Mouse (Mus musculus) neutrophil, adult 5-6 weeks (primary cell): ENCODE results near the gene Ranbp3. TPM values are rescaled to one million over a fixed set of nuclear protein-coding genes. Genes with fewer than 3 reads are reported as not detected.
A peak's percentile ranks its signal among the peaks of the same experiment; 100 is the strongest.

Experiments used
- ATAC-seq: fragments of 151-379, 151-347 bp; 2 replicates; pipeline ENCODE4 v1.8.0; 2017; ENCODE audit warnings: mild to moderate bottlenecking, moderate TSS enrichment; ENCODE audit not compliant: insufficient number of reproducible peaks, poor library complexity, low FRiP score, severe bottlenecking; ENCODE audit errors: extremely low read depth
- total RNA-seq: library from RNA; stranded (forward); fragments of 200-1000 nt; gene quantifications from 2 replicates; pipeline ENCODE4 v1.2.3, GENCODE M21; 2017

Ranbp3 gene
- total RNA-seq, 1 experiment from 2014 or later = 65.3 TPM

DNA sequence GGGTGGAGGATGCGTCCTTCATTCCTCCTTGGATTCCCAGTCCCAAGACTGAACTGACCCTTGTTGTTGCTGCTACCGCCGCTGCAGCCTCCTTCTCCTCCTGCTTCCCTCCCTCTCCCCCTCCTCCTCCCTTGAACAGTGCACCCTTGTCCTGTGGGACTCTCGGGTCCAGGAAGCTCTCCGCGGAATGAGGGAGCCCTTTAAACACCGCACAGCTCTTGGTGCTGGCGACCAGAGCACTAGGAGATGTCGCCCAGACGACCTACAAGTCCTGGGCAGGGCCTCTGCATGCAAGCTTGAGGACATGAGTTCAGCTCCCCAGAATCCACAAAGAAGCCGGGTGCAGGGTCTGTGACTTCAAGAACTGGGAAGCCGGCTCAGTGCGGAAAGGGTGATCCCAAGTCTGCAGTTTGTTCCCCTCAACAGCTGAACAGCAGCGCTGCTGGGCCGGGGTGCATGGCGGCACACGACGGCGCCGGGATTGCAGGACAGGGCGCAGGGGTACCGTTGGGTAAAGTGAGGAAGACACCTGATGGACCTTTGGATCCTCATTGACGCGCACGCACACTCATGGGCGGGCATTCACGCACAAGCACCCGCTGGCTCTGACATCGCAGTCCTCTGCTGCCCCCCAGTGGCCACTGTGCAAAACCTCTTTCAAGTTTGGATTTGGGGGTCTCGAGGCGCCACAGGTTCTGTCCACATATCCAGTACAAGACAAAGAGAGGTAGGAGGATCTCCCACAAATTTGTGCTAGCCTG lies 4.5 kb upstream of the Ranbp3 start:
- peak; percentile 53; the same call in 1 of the 2 replicates for ATAC-seq

DNA sequence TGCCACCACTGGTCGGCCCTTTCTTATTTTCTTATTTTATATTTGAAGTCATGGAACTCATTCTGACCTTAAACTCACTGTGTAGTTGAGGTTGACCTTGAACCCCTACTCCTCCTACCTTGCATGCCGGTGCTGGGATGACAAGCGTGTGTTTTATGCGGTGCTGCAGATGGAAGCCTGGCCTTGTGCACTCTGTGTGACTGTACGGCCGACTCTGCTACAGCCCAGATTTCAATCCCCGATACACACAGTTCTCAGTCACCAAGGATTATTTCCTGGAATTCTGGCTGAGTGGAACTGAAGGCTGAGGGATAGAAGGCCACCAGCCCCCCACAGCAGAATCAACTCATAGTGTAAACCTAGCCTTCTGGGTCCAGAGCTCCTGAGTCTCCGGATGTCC lies 3.3 kb upstream of the Ranbp3 start:
- ATAC-seq = no peak

DNA sequence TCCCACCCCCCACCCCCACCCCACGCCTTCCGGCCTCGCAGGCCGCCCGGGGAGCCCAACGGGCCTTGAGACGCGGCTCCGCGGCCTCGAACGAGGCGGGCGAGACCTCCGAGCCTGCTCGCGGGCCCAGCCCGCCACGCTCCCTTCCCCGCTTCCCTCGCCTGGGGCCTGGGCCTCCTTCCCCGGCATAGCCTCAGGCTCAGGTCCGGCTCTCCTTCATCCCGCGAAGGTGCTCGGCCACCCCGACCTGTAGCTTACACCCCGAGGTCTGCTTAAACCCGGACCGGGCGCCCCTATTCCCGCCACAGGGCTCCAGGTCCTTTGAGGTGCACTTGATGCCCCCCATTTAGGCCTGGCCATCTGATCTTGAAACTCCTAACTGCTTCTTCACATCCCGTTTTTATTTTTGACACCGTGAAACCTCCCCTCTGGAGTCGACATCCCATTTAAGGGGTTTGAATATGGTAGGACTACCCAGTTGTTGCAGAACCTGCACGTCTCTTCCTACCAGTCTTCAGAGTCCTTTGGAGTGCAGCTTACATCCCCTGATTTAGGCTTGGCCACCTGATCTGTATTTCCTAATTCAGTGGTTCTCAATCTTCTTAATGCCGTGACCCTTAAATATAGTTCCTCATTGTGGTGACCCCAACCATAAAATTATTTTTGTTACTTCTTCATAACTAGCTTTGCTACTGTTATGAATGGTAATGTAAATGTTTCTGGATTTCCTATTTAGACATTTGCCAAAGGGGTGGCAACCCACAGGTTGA lies 738 bp downstream of the Ranbp3 start:
- no peak for ATAC-seq

DNA sequence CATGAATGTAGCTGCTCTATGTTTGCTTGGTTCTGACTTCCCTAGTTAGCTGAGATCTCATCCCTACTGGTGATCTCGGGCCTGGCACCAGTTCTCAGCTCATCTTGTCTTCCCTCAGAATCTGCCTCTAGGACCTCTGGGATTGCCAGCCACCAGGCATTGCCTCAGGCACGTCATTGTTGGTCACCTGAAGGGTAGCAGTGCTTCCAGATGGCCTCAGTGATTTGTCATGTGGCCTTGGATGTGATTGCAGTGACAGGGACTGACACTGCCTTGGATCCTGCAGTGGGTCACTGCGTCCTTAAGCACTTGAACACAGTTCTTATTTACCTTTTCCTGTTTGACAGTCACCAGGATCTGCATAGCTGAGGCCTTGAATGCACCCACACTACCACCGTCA lies 8.7 kb downstream of the Ranbp3 start:
- no peak for ATAC-seq

DNA sequence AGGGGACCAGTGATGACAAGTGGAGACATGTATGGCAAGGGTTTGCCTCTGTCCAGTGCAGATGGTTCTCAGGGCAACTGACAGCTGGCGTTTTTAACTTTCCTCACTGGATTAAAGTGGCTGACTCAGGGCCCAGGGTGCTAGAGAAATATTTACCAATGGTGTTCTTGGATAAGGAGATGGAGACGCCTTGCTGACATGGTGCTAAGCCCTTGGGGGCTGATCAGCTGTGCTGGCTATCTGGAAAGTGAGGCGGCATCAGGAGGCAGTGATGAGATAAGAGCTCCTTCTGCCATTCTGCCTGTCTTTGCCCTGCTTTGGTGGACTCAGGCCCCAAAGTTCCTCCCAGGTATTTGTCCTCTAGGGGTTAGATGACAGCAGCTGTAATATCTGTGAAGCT lies 9.8 kb downstream of the Ranbp3 start:
- ATAC-seq = no peak

DNA sequence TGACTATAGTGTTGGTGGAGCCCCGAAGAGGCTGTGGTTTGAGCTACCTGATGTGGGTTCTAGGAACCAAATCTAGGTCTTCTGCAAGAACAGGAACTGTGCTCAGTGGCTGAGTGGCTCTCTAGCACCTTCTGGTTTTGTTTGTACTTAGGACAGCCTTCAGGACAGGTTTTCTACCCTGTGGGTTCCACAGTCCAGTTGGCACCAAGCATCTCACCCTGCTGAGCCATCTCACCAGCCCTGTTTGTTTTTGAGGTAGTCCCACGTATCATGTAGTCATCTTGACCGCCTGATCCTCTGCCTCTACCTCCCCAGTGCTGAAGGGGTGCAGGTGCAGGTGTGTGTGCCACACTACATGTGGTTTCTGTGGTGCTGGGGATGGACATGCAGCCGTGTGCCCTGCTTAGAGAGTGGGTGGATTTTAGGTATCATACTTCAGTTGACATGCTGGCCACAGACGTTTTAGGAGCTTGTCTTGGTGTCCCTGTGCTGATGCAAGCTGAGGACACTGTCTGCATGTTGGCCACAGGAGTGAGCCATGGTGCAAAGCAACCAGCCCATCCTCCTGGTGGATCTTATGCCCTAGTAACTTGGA lies 10.5 kb downstream of the Ranbp3 start:
- ATAC-seq = no peak

DNA sequence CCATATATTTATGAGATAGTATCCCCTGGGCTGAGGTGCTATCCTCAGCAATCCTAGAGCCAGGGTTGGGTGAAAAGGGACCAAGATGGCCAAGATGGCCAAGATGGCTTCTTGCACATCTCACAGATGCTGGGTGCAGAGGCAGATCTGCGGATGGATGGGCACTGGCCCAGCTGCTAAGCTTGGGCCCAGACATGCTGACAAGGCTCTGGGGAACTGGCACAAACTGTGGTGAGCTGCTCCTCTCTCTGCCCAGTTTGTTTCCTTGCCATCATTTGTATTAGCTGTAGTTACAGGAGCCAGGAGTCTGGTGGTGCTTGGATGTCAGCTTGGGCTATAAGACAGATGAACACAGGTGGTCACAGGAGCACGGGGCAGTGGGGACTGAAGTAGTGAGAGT lies 11.6 kb downstream of the Ranbp3 start:
- no peak for ATAC-seq

DNA sequence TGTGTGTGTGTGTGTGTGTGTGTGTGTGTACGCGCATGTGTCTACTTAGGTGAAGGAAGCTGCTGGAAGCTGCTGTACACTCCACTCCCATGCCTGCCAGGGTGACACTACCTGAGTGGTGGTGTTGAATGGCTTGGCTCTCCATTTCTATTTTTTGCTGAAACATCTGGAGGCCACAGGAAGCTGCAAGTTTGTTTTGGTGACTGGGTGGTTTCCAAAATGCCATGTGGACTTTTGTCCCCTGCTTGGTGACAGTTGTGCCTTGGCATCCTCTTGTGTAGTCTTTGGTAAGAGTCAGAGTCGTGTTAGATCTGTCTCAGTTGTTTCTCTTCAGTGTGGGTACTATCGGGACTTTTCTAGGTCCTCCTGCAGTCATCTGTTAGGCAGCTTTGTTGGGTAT lies 13.7 kb downstream of the Ranbp3 start:
- no peak for ATAC-seq

DNA sequence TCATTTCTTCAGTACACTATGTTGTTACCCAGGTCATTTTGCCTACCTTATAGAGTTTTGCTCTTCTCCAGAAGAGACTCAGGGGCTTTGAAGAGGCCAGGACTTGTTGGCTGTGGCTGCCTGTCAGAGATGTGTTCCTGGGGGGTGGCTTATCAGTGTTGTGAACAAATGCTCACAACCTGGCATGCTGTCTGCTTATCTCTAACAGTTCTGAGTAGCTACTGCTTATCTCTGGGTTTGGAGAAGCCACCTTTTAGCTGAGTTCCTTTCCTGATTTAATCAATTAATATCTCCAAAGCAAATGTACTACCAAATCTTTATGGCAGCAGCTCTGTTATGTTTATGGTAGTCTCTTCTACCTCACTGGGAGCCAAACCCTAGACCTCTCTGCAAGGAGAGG lies 15.0 kb downstream of the Ranbp3 start:
- no peak for ATAC-seq

DNA sequence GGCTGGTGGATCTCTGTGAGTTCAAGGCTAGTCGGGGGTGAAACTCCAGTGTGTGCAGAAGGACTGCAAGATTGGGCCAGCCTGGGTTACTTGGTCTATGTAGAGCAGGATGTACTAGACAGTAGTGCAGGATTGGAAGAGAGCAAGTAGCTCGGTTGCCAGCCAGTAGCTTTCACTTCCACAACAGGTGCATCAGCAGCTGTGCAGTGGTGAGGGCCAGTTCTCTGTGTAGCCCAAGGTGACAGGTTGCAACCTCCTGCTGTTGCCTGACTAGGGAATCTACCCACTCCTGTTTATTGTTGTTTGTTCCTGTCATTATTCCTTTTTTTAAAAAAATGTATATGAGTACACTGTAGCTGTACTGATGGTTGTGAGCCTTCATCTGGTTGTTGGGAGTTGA lies 15.6 kb downstream of the Ranbp3 start:
- ATAC-seq = no peak

DNA sequence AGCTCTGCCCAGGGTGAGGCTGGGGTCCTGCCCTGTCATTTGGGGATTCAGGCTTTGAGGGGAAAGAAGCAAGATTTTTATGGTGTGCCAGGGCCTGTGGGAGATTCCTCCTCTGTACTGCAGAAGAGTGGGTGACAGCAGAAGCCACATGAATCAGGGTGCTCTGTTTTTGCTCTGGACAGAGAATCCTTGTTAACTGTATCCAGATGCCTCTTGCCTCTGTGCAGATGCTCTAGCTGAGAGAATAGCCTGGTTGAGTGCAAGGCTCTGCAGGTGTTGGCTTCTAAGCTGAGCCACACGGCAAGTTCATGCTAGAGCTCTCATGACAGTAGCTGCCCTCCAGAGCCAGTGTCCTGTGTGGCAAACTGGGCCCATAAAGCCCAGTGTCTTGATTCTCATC lies 20.3 kb downstream of the Ranbp3 start:
- ATAC-seq = no peak

DNA sequence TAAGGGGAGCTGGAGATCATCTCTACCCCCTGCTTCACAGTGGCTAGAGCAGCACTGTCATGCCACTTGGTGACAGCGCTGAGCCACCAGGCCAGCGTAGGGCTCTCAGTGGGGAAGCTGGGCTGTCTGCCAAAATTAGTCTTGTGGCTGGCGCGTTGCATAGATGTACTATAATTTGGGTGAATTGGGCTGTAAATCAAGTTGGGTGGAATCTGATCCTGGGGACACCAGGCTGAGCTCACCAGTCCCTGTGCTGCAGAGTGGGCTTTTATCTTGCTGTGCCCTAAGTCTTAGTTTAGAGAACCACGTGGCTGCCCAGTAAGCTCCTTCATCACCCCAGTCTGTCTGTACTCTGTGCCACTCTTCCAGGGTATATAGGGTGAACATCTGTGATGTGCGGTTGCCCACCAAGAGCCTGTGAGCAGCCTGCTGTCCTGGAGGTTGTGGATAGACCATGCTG lies 20.8 kb downstream of the Ranbp3 start:
- no peak for ATAC-seq

DNA sequence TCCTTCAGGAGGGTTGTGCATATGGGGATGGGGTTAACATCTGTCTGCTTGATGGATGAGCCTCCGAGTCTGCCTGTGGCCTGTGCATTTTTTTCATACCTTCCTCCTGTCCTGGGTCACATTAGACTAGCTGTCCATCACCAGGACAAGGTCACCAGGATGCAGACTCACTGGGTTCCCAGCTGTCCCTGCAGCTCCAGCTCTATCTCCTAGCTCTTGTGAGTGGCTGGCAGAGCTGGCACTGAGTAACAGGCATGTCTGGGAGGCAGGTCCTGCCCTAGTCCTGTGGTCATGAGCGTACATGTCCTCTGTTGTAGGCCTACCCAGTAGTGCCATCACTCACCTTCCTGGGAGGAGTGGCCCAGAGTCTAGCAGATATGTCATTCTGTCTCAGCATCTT lies 27.4 kb downstream of the Ranbp3 start:
- ATAC-seq = no peak

DNA sequence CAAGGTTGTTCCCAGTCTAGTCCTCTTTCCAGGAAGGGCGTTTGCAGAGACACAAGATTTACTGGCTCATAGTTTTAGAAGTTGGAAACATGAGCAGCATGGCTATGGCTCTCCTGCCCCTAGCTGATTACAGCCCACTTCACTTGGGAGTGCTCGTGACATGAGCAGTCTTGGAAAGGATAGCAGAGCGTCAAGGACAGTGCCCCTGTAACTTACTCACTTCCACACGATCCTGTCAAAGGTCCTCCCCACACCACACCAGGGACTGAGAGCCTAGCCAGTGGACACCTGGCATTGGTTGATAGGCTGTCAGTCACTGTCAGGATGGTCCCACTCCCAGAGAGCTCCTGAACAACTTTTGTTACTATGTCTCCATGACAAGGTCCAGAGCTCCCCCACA lies 29.9 kb downstream of the Ranbp3 start:
- ATAC-seq = no peak

DNA sequence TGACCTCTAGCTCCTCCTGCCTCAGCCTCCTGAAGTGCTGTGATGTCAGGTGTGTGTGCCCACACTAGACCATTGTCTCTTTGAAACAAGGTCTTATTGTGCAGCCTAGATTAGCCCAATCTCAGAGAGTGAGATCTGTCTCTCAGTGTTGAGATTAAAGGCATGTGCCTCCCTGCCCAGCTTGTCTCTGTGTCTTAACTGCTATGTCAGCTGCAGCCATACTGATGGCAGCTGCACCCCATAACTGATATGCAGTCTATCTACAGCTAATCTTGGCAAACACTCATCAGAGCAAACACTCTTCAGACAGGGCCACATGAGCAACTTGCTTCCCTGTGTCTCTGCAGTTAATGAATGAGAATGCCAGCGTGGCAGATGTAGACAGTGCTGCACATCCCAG lies 33.4 kb downstream of the Ranbp3 start:
- no peak for ATAC-seq

DNA sequence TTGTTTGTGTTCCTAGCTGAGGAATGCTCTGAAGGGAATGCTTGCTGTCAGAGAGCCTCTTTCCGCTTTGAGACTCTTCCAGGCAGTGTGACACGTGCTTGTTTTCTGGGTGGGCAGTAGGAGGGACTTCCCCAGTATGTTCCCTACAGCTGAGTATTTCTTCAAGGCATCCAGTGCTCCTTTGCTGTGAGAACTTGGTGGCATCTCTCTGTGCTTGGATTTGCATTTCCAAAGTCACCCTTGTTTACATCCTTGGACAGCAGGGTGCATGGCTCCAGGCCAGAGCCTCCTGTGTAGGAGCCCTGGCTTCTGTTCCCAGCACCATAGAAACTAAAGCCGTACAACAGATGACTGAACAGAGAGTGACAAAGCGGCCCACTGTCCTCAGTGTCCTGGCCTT lies 35.6 kb downstream of the Ranbp3 start:
- ATAC-seq = no peak

DNA sequence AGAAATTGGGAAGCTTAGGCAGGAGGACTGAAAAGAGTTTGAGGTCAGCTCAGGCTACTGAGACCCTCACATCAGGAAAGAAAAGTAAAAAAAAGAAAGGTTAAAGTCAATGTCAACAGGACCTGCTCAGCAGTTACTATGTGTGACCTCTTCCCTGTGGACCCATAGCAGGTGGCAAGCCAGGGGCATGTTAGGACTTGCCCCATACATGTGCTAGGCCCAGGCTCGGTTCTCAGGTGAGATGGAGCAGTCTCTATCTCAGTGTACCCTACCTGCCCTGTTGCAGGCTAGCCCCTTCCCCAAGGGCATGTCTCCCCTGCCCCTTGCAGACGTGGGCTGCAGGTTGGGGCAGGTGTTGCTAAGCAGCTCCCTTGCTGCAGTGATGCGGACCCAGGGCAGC lies 36.6 kb downstream of the Ranbp3 start:
- ATAC-seq = no peak

DNA sequence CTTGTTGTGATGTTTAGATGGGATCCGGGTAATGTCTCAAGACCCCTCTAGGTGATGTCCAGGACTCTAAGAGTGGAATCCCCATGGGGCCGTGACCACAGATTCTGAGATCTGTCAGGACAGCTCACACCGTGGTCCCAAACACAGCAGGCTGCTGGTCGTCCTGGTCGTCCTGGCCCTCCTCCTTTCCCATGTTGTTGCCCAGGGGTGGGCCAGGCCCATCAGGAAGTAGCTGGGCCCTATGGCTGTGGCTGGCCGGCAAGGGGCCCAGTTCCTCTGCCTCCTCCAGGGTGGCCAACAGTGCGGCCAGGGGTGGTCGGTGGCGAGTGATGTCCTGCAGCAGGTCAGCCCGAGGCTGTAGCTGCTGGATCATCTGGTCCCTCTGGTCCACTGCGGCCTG lies 42.3 kb downstream of the Ranbp3 start:
- no peak for ATAC-seq

DNA sequence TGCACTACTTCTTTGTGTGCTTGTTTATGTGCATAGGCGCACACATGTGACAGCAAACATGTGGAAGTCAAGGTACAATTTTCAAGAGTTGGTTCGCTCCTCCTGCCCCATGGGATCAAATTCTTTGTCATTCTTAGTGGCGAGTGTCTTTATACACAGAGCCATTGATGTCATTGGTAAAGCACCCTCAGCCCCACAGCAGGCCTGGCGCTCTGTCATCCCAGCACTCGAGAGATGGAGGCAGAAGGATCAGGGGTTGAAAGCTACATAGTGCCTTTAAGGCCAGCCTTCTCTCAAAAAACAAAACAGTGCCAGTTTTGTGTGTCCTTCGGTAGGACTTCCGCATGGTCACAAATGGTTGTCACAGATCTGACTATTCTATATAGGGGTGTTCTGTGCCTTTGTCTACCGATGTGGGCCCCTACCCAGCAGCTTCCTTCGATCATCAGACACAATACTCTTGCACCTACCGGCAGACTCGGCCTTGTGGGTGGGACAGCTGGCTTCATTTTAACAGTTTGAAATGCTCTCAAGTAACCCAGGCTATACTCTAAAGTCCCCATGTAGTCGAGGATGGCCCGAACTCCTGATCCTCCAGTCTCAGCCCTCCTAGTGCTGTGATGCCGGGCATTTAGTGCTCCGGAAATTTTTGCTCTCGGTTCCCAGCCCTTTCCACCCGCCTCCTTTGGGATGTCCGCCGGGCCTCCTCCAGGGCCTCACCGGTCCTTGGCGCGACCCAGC lies 43.0 kb downstream of the Ranbp3 start:
- ATAC-seq = no peak
